Mouse (Mus musculus) small intestine, adult 2 months (tissue): Measurements from ENCODE around the gene Pdlim1.

Source experiments
- CTCF ChIP-seq: fragments of 200-500 bp; IDR thresholded peaks from 2 replicates; pipeline ENCODE4 v1.5.1; 2012; ENCODE audit warnings: low read depth, mild to moderate bottlenecking, control low read depth, inconsistent platforms, low read length, moderate library complexity, mixed read lengths; ENCODE audit not compliant: insufficient replicate concordance, insufficient read length; ENCODE audit errors: extremely low read depth
- POLR2A ChIP-seq: fragments of 200-500 bp; IDR thresholded peaks from 2 replicates; pipeline ENCODE4 v1.6.1; 2012; ENCODE audit warnings: low read depth, mild to moderate bottlenecking, control low read depth, inconsistent platforms, low read length, moderate library complexity

GRCm38 (mm10) chr19:40253768-40254167 is 17.9 kb downstream of the Pdlim1 start:
- no peak for TF ChIP-seq CTCF
- TF ChIP-seq POLR2A, result no peak
